Mouse (Mus musculus): ENCODE data around the gene Acsl3. TPM values are rescaled to one million over a fixed set of nuclear protein-coding genes. Genes with fewer than 3 reads are reported as not detected.

Gene Acsl3
- polyA plus RNA-seq, 1 experiment from 2014 or later, result 7.6 TPM

GRCm38 (mm10) chr1:78743318-78743717 is 85.7 kb downstream of the Acsl3 start:
- no peak overlapping the region for H3K4me2 ChIP-seq (ENCODE audit: low read depth, low read length)
- no peak for TF ChIP-seq CTCF (IDR thresholded peaks at IDR 0.05; ENCODE audit: low read depth)
- TF ChIP-seq EP300 (IDR thresholded peaks at IDR 0.05; ENCODE audit: low read depth), result no peak
- no peaks in the 10 kb centered on the region for H3K4me1 ChIP-seq (ENCODE audit: insufficient read depth)
- DNase-seq (no peak), ATAC-seq (no peak)
- no peak overlapping the region for H3K4me3 ChIP-seq (ENCODE audit: low read depth, low read length)
- H3K27me3 ChIP-seq (ENCODE audit: insufficient read depth, low read length), result no peaks in the 10 kb centered on the region
- no peaks in the 10 kb centered on the region for H3K36me3 ChIP-seq (replicated peaks; ENCODE audit: insufficient read depth, low read length)
- no peak overlapping the region for H3K9ac ChIP-seq (replicated peaks)
- no peak overlapping the region for H3K27ac ChIP-seq (ENCODE audit: low read depth)
- WGBS (ENCODE audit: insufficient replicate concordance), result 87% methylated on average over 4 of the region's 4 CpGs
- H3K9me3 ChIP-seq (ENCODE audit: low read length), result no peaks in the 10 kb centered on the region

DNA sequence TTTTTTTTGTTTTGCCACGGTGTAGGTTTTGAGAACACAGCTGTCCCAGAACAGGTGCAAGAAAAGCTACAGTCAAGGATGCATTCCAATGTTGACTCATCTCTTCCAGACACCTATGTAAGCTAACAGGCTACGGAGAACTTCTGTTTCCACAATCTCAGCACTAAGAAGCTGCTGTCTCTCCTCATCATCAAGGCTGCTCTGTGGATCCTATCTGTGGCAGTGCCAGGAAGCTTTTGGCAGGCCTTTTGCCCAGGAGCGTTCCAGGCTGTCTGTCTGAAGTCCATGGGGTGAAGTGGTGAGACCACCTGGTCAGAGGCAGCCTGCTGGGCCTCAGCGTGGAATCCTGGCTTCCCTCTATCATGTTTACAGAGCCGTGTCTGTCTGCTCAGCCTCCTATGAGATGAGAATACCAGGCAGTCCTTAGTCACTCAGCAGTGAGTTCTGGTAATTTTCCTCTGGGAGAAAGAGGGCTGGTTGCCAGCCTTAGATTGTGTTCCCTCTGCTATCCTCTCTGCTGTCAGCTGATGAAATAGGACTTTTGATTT is 87.7 kb downstream of the Acsl3 start:
- DNase-seq (no peak), ATAC-seq (no peak)
- H3K9ac ChIP-seq (replicated peaks), result no peak overlapping the region
- no peaks in the 10 kb centered on the region for H3K36me3 ChIP-seq (replicated peaks; ENCODE audit: insufficient read depth, low read length)
- H3K27ac ChIP-seq (ENCODE audit: low read depth), result no peak overlapping the region
- H3K27me3 ChIP-seq (ENCODE audit: insufficient read depth, low read length), result no peaks in the 10 kb centered on the region
- no peak overlapping the region for H3K4me3 ChIP-seq (ENCODE audit: low read depth, low read length)
- no peak overlapping the region for H3K4me2 ChIP-seq (ENCODE audit: low read depth, low read length)
- TF ChIP-seq EP300 (IDR thresholded peaks at IDR 0.05; ENCODE audit: low read depth), result no peak
- no peak for TF ChIP-seq CTCF (IDR thresholded peaks at IDR 0.05; ENCODE audit: low read depth)
- 46% methylated on average over 5 of the region's 5 CpGs for WGBS (ENCODE audit: insufficient replicate concordance)
- no peaks in the 10 kb centered on the region for H3K4me1 ChIP-seq (ENCODE audit: insufficient read depth)
- no peaks in the 10 kb centered on the region for H3K9me3 ChIP-seq (ENCODE audit: low read length)

Other genes with a start within 250 kb of the Acsl3 start
- gene Farsb, start 168.9 kb upstream of the Acsl3 start, polyA plus RNA-seq (2015; fragmentation: Nextera tagmentation; extraction: Ambion mirVana), result 37.6 and 41.5 TPM in 2 replicates
- 0.22 TPM in 1 of 2 replicates, not detected in the other for gene Mogat1, start 146.8 kb upstream of the Acsl3 start, polyA plus RNA-seq (2015; fragmentation: Nextera tagmentation; extraction: Ambion mirVana)
- not detected in 2 replicates for gene BC035947, start 145.7 kb upstream of the Acsl3 start, polyA plus RNA-seq (2015; fragmentation: Nextera tagmentation; extraction: Ambion mirVana)
- 0.59 and 0.65 TPM in 2 replicates for gene Utp14b, start 213 bp downstream of the Acsl3 start, polyA plus RNA-seq (2015; fragmentation: Nextera tagmentation; extraction: Ambion mirVana)
- gene Kcne4, start 158.9 kb downstream of the Acsl3 start, polyA plus RNA-seq (2015; fragmentation: Nextera tagmentation; extraction: Ambion mirVana), result 0.19 and 0.27 TPM in 2 replicates